Mouse (Mus musculus): ENCODE data around the gene Gopc.

GRCm38 (mm10) chr10:52388922-52389430 is 7.1 kb upstream of the Gopc start, which contains the start of gene Nepn:
- TF ChIP-seq CTCF (IDR thresholded peaks at IDR 0.05; ENCODE audit: extremely low read depth, insufficient read length, insufficient replicate concordance, low read depth, low read length) (no peak), POLR2A (IDR thresholded peaks at IDR 0.05; ENCODE audit: low read depth, low read length) (no peak)
